Mouse (Mus musculus): ENCODE measurements around the gene Gdi2. TPM values are rescaled to one million over a fixed set of nuclear protein-coding genes. Genes with fewer than 3 reads are reported as not detected.

Gdi2 gene
- polyA plus RNA-seq, 1 experiment, result 159 TPM

DNA sequence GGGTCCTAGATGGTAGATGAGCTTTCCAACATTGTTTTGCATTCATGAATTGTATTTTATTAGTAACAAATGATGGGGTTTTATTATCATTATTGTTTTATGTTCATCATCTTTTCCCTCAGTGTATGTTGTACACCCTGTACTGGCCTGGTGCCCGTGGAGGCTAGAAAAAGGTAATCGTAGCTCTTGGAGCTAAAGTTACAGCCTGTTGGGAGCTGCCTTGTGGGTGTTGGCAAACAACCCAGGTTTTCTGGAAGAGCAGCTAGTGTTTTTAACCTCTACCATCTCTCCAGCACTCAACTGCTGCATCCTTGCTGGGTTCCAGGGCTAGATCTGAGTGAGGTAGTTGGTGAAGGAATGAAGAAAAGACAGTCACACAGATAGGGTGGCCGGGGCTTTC, 9.5 kb downstream of the Gdi2 start:
- Histone ChIP-seq H3K27me3 (replicated peaks; ENCODE audit: control insufficient read depth, insufficient read depth, low read length) (no peaks in the 10 kb centered on the region), H3K4me3 (ENCODE audit: insufficient read depth, low read depth, low read length) (no peak overlapping the region), H3K36me3 (ENCODE audit: control insufficient read depth, insufficient read depth, low read length) (no peaks in the 10 kb centered on the region; the same call in 1 of the 2 replicates), H3K27ac (ENCODE audit: insufficient read depth, low read depth, low read length) (no peak overlapping the region), H3K4me1 (ENCODE audit: control insufficient read depth, insufficient read depth, low read length) (peaks cover 10% of the 10 kb centered on the region; the same call in 1 of the 2 replicates)
- WGBS, result 49% methylated on average over 3 of the region's 3 CpGs
- DNase-seq, result no peak
- TF ChIP-seq POLR2A (IDR thresholded peaks at IDR 0.05; ENCODE audit: low read depth, low read length) (no peak), CTCF (conservative IDR thresholded peaks at IDR 0.05; ENCODE audit: insufficient read depth, insufficient read length, low read depth, low read length) (no peak)

DNA sequence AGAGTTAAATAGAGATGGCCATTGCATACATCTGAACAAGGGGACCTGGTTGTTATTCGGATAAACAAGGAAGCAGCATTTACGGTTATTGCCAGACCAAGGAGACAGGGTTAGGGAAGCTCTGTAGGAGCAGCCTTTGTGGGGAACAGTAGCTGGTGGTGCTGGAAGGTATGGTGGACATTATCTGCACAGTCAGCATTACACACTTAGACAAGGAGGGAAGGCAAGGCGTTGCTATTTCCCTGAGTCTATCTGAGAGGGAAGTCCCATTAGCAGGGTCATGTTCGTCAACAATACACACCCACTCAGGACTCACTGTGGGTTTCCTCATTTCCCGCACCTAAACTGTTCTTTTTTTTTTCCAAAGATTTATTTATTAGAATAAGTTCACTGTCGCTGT, 10.0 kb downstream of the Gdi2 start:
- no peak overlapping the region for H3K27ac ChIP-seq (ENCODE audit: insufficient read depth, low read depth, low read length)
- H3K4me1 ChIP-seq (ENCODE audit: control insufficient read depth, insufficient read depth, low read length), result peaks cover 10% of the 10 kb centered on the region; the same call in 1 of the 2 replicates
- WGBS, result 69% methylated on average over 6 of the region's 6 CpGs
- no peaks in the 10 kb centered on the region; the same call in 1 of the 2 replicates for H3K36me3 ChIP-seq (ENCODE audit: control insufficient read depth, insufficient read depth, low read length)
- no peaks in the 10 kb centered on the region for H3K27me3 ChIP-seq (replicated peaks; ENCODE audit: control insufficient read depth, insufficient read depth, low read length)
- no peak for DNase-seq
- no peak overlapping the region for H3K4me3 ChIP-seq (ENCODE audit: insufficient read depth, low read depth, low read length)
- TF ChIP-seq CTCF (conservative IDR thresholded peaks at IDR 0.05; ENCODE audit: insufficient read depth, insufficient read length, low read depth, low read length) (no peak), POLR2A (IDR thresholded peaks at IDR 0.05; ENCODE audit: low read depth, low read length) (no peak)

DNA sequence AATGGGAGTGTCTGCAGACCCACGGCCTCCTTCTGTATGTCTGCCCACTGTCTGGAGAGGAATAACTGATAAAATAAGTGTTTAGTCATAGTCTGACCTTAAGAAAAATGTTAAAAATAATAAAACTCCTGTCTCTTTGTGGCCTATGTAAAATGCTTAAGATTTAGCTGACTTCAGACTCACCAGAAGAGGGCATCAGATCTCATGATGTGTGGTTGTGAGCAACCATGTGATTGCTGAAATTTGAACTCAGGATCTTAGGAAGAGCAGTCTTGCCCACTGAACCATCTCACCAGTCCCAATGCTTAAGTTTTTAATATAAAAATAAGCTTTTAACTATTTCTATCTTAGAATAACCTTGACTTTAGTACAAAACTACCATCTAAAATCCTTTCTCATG, 25.3 kb downstream of the Gdi2 start:
- no peak overlapping the region for H3K27ac ChIP-seq (ENCODE audit: insufficient read depth, low read depth, low read length)
- 89% methylated on average over 1 of the region's 1 CpGs for WGBS
- no peaks in the 10 kb centered on the region for H3K27me3 ChIP-seq (replicated peaks; ENCODE audit: control insufficient read depth, insufficient read depth, low read length)
- H3K36me3 ChIP-seq (ENCODE audit: control insufficient read depth, insufficient read depth, low read length), result peaks cover 11% of the 10 kb centered on the region
- peaks cover 4% of the 10 kb centered on the region; the same call in 1 of the 2 replicates for H3K4me1 ChIP-seq (ENCODE audit: control insufficient read depth, insufficient read depth, low read length)
- DNase-seq, result no peak
- TF ChIP-seq POLR2A (IDR thresholded peaks at IDR 0.05; ENCODE audit: low read depth, low read length) (no peak), CTCF (conservative IDR thresholded peaks at IDR 0.05; ENCODE audit: insufficient read depth, insufficient read length, low read depth, low read length) (no peak)
- H3K4me3 ChIP-seq (ENCODE audit: insufficient read depth, low read depth, low read length), result no peak overlapping the region

DNA sequence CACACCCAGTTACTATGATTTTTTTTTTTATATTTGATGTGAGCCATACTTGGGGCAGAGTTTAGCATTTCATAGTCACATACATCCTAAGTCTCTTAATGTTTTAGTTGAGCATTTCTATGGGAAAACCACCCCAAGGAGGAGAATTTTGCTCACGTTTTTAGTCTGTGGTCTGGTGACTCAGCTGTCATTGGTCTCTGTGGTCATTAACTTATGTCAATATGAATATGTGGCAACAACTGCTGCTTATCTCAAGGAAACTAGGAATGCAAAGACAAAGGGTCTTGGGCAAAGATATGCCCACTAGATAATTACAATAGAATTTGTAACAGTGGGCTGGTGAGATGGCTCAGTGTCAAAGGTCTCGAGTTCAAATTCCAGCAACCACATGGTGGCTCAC, 26.1 kb downstream of the Gdi2 start:
- no peak for DNase-seq
- H3K27ac ChIP-seq (ENCODE audit: insufficient read depth, low read depth, low read length), result no peak overlapping the region
- peaks cover 11% of the 10 kb centered on the region for H3K36me3 ChIP-seq (ENCODE audit: control insufficient read depth, insufficient read depth, low read length)
- peaks cover 4% of the 10 kb centered on the region; the same call in 1 of the 2 replicates for H3K4me1 ChIP-seq (ENCODE audit: control insufficient read depth, insufficient read depth, low read length)
- WGBS, result 81% methylated on average over 2 of the region's 2 CpGs
- no peak for TF ChIP-seq POLR2A (IDR thresholded peaks at IDR 0.05; ENCODE audit: low read depth, low read length)
- no peak for TF ChIP-seq CTCF (conservative IDR thresholded peaks at IDR 0.05; ENCODE audit: insufficient read depth, insufficient read length, low read depth, low read length)
- H3K27me3 ChIP-seq (replicated peaks; ENCODE audit: control insufficient read depth, insufficient read depth, low read length), result no peaks in the 10 kb centered on the region
- H3K4me3 ChIP-seq (ENCODE audit: insufficient read depth, low read depth, low read length), result no peak overlapping the region

DNA sequence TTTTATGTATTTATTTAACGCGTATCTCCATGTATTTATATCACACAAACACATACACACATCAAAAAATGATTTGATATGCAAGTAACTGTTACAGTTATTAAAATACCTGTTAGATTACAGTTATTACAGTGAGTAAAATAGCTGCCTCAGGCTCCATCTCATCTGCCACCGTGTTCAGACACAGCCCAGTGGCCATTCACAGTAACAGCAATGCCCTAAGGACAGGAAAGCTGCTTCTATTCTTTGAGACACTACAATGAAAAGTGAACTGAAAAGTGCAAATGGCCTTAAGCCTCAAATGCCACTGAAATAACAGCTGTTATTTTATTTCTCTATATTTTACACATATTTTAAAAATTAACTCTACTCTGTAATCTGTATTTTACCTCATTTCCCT, 52.9 kb downstream of the Gdi2 start:
- H3K4me3 ChIP-seq (ENCODE audit: insufficient read depth, low read depth, low read length), result no peak overlapping the region
- DNase-seq, result no peak
- peaks cover 3% of the 10 kb centered on the region for H3K36me3 ChIP-seq (ENCODE audit: control insufficient read depth, insufficient read depth, low read length)
- 80% methylated on average over 3 of the region's 3 CpGs for WGBS
- TF ChIP-seq POLR2A (IDR thresholded peaks at IDR 0.05; ENCODE audit: low read depth, low read length), result no peak
- TF ChIP-seq CTCF (conservative IDR thresholded peaks at IDR 0.05; ENCODE audit: insufficient read depth, insufficient read length, low read depth, low read length), result peak; percentile 35; the same call in 1 of the 2 replicates
- H3K27me3 ChIP-seq (replicated peaks; ENCODE audit: control insufficient read depth, insufficient read depth, low read length), result no peaks in the 10 kb centered on the region
- H3K27ac ChIP-seq (ENCODE audit: insufficient read depth, low read depth, low read length), result no peak overlapping the region
- H3K4me1 ChIP-seq (ENCODE audit: control insufficient read depth, insufficient read depth, low read length), result no peaks in the 10 kb centered on the region

DNA sequence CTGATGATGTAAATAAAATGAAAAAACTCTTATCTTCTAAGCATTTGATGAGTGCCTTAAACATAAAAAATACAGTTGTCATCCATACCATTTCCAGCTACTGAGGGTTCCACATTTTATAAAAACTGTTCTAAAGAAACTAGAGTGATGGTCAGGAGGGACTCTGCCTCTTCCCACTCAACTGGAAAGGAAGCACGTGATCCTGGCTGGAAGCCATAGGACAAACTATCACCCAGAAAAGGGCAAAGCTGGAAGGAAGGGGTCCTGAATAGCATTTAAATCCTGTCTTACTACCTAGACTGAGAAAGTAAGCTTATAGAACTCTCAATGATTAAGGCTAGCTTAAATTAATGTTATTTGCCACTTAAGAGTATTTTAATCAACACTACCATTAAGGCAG, 56.4 kb downstream of the Gdi2 start:
- 37% methylated on average over 1 of the region's 1 CpGs for WGBS
- DNase-seq, result peak; percentile 79
- Histone ChIP-seq H3K4me3 (ENCODE audit: insufficient read depth, low read depth, low read length) (no peak overlapping the region), H3K27me3 (replicated peaks; ENCODE audit: control insufficient read depth, insufficient read depth, low read length) (no peaks in the 10 kb centered on the region), H3K4me1 (ENCODE audit: control insufficient read depth, insufficient read depth, low read length) (no peaks in the 10 kb centered on the region), H3K27ac (ENCODE audit: insufficient read depth, low read depth, low read length) (no peak overlapping the region), H3K36me3 (ENCODE audit: control insufficient read depth, insufficient read depth, low read length) (peaks cover 3% of the 10 kb centered on the region)
- TF ChIP-seq POLR2A (IDR thresholded peaks at IDR 0.05; ENCODE audit: low read depth, low read length), result no peak
- TF ChIP-seq CTCF (conservative IDR thresholded peaks at IDR 0.05; ENCODE audit: insufficient read depth, insufficient read length, low read depth, low read length), result no peak

DNA sequence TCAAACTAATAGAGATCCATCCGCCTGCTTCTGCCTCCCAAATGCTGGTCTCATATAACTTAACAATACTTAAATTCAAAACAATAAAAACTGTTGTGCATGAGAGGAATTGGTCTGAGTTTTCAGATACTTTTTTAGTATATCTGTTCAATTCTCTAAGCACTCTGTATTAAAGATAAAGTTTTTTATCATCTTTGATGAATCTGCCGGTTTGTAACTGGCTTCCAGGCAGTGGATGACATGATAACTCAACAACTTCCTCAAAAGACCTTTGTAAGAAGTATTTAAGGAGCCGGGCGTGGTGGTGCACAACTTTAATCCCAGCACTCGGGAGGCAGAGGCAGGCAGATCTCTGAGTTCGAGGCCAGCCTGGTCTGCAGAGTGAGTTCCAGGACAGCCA, 58.4 kb downstream of the Gdi2 start:
- Histone ChIP-seq H3K27me3 (replicated peaks; ENCODE audit: control insufficient read depth, insufficient read depth, low read length) (no peaks in the 10 kb centered on the region), H3K4me1 (ENCODE audit: control insufficient read depth, insufficient read depth, low read length) (no peaks in the 10 kb centered on the region), H3K36me3 (ENCODE audit: control insufficient read depth, insufficient read depth, low read length) (peaks cover 3% of the 10 kb centered on the region; the same call in 1 of the 2 replicates), H3K27ac (ENCODE audit: insufficient read depth, low read depth, low read length) (no peak overlapping the region), H3K4me3 (ENCODE audit: insufficient read depth, low read depth, low read length) (no peak overlapping the region)
- TF ChIP-seq CTCF (conservative IDR thresholded peaks at IDR 0.05; ENCODE audit: insufficient read depth, insufficient read length, low read depth, low read length) (no peak), POLR2A (IDR thresholded peaks at IDR 0.05; ENCODE audit: low read depth, low read length) (no peak)
- DNase-seq, result no peak
- WGBS, result 96% methylated on average over 6 of the region's 6 CpGs

All from kidney, adult 2 months (tissue).